Mouse (Mus musculus) CH12.LX (cell line): ENCODE results near the gene Slc25a12. TPM values are rescaled to one million over a fixed set of nuclear protein-coding genes. Genes with fewer than 3 reads are reported as not detected.

ENCODE experiments used
- DNase-seq: peaks from one replicate; pipeline ENCODE4 v3.0.0-alpha.2; 2013; ENCODE audit errors: extremely low read depth
- H3K27ac ChIP-seq: 2 replicates; pipeline ENCODE4 v1.5.1; 2012; ENCODE audit warnings: low read depth, mild to moderate bottlenecking, control low read depth, moderate library complexity; ENCODE audit not compliant: insufficient read depth
- H3K27me3 ChIP-seq: replicated peaks from 2 replicates; pipeline ENCODE3; 2012; ENCODE audit warnings: inconsistent platforms
- H3K36me3 ChIP-seq, 2 experiments: replicated peaks in 1 of 2; 2 replicates each; pipeline versions ENCODE3 to v1.6.1; 2012; ENCODE audit warnings: inconsistent platforms in 1 of 2, low read length in 1 of 2, mild to moderate bottlenecking in 1 of 2, mixed read lengths in 1 of 2, moderate library complexity in 1 of 2; ENCODE audit not compliant: control insufficient read depth in 1 of 2, insufficient read depth in 1 of 2
- H3K4me1 ChIP-seq, 2 experiments: 2 replicates each; pipeline ENCODE4 v1.6.1; 2012; ENCODE audit warnings: inconsistent platforms in 1 of 2, moderate library complexity in 1 of 2; ENCODE audit not compliant: insufficient read depth in 2 of 2, control insufficient read depth in 1 of 2
- H3K4me2 ChIP-seq: 2 replicates; pipeline ENCODE4 v1.6.1; 2012; ENCODE audit warnings: low read depth, mild to moderate bottlenecking, control low read depth; ENCODE audit not compliant: poor library complexity, insufficient read depth, severe bottlenecking
- H3K4me3 ChIP-seq, 3 experiments: fragments of 150-350 bp in 1 of 3; sonication (generic) in 1 of 3; replicated peaks in 1 of 3; 2 replicates each; pipeline versions ENCODE3 to v1.5.1; 2011 to 2012; ENCODE audit warnings: low read depth in 2 of 3, low read length in 2 of 3, mild to moderate bottlenecking in 2 of 3, moderate library complexity in 2 of 3, control low read depth in 1 of 3, improper control_type of control experiment in 1 of 3, inconsistent platforms in 1 of 3, mixed read lengths in 1 of 3; ENCODE audit not compliant: poor library complexity in 1 of 3
- H3K79me2 ChIP-seq: replicated peaks from 2 replicates; pipeline ENCODE4 v1.6.1; 2012; ENCODE audit warnings: mild to moderate bottlenecking, moderate library complexity; ENCODE audit not compliant: control insufficient read depth, poor library complexity, insufficient read depth, severe bottlenecking; ENCODE audit errors: extremely low read depth
- H3K9ac ChIP-seq: 2 replicates; pipeline ENCODE4 v1.6.1; 2012; ENCODE audit warnings: low read depth, mild to moderate bottlenecking, control low read depth, moderate library complexity; ENCODE audit not compliant: insufficient read depth
- H3K9me3 ChIP-seq: replicated peaks from 2 replicates; pipeline ENCODE3; 2012; ENCODE audit warnings: low read length, inconsistent platforms, mixed read lengths
- CHD1 ChIP-seq: IDR thresholded peaks from 2 replicates; pipeline ENCODE4 v1.6.1; 2012; ENCODE audit warnings: low read depth, low read length, improper control_type of control experiment, inconsistent platforms
- E2F4 ChIP-seq: IDR thresholded peaks from 2 replicates; pipeline ENCODE4 v1.6.1; 2011; ENCODE audit warnings: low read depth, low read length, improper control_type of control experiment; ENCODE audit not compliant: insufficient replicate concordance
- EP300 ChIP-seq: IDR thresholded peaks from 2 replicates; pipeline ENCODE4 v1.6.1; 2011; ENCODE audit warnings: low read length, improper control_type of control experiment
- ETS1 ChIP-seq: conservative IDR thresholded peaks from 2 replicates; pipeline ENCODE4 v1.6.1; 2012; ENCODE audit warnings: low read depth, mild to moderate bottlenecking, inconsistent platforms, low read length, improper control_type of control experiment, moderate library complexity
- HCFC1 ChIP-seq: IDR thresholded peaks from 2 replicates; pipeline ENCODE4 v1.6.1; 2012; ENCODE audit warnings: low read depth, mild to moderate bottlenecking, inconsistent platforms, low read length, improper control_type of control experiment
- IRF4 ChIP-seq: IDR thresholded peaks from 2 replicates; pipeline ENCODE4 v1.6.1; 2014; ENCODE audit warnings: low read depth, mild to moderate bottlenecking, inconsistent platforms, low read length, improper control_type of control experiment
- JUN ChIP-seq: IDR thresholded peaks from 2 replicates; pipeline ENCODE4 v1.6.1; 2011; ENCODE audit warnings: low read depth, mild to moderate bottlenecking, low read length, improper control_type of control experiment, moderate library complexity; ENCODE audit not compliant: insufficient read depth
- KAT2A ChIP-seq: IDR thresholded peaks from 2 replicates; pipeline ENCODE4 v1.6.1; 2012; ENCODE audit warnings: low read length, improper control_type of control experiment, inconsistent platforms; ENCODE audit not compliant: insufficient replicate concordance
- MAX ChIP-seq: IDR thresholded peaks from 2 replicates; pipeline ENCODE4 v1.6.1; 2011; ENCODE audit warnings: low read length, improper control_type of control experiment
- MAZ ChIP-seq: IDR thresholded peaks from 2 replicates; pipeline ENCODE4 v1.6.1; 2012; ENCODE audit warnings: low read depth, mild to moderate bottlenecking, inconsistent platforms, low read length, improper control_type of control experiment, moderate library complexity
- MYC ChIP-seq: IDR thresholded peaks from 2 replicates; pipeline ENCODE4 v1.6.1; 2011; ENCODE audit warnings: low read depth, mild to moderate bottlenecking, improper control_type of control experiment, low read length
- NRF1 ChIP-seq: IDR thresholded peaks from 2 replicates; pipeline ENCODE4 v1.6.1; 2014; ENCODE audit warnings: low read depth, mild to moderate bottlenecking, inconsistent platforms, low read length, improper control_type of control experiment, moderate library complexity
- TBP ChIP-seq: conservative IDR thresholded peaks from 2 replicates; pipeline ENCODE4 v1.6.1; 2011; ENCODE audit warnings: low read depth, low read length, improper control_type of control experiment
- USF1 ChIP-seq: IDR thresholded peaks from 2 replicates; pipeline ENCODE4 v1.6.1; 2014; ENCODE audit warnings: low read depth, mild to moderate bottlenecking, inconsistent platforms, low read length, improper control_type of control experiment
- USF2 ChIP-seq: conservative IDR thresholded peaks from 2 replicates; pipeline ENCODE4 v1.6.1; 2011; ENCODE audit warnings: low read depth, low read length, improper control_type of control experiment
- ZC3H11A ChIP-seq: IDR thresholded peaks from 2 replicates; pipeline ENCODE4 v1.6.1; 2012; ENCODE audit warnings: low read depth, mild to moderate bottlenecking, inconsistent platforms, low read length, improper control_type of control experiment
- ZMIZ1 ChIP-seq: IDR thresholded peaks from 2 replicates; pipeline ENCODE4 v1.6.1; 2012; ENCODE audit warnings: low read depth, mild to moderate bottlenecking, inconsistent platforms, low read length, improper control_type of control experiment
- dilution Hi-C: fragments of 300-500 bp; cut with MboI; formaldehyde crosslinking; loops from 2 replicates; pipeline ENCODE4 v1.14.3; 2020; ENCODE audit warnings: low sequenced_read_pairs; ENCODE audit not compliant: extremely low pct_unique_long_range_greater_than_20kb, extremely low pct_ligation_motif_present
- in situ Hi-C: fragments of 300-500 bp; cut with MboI; formaldehyde crosslinking; loops from 3 replicates; pipeline ENCODE4 v1.14.3; 2019; ENCODE audit warnings: low sequenced_read_pairs, low pct_ligation_motif_present, low pct_unique_long_range_greater_than_20kb, mixed read lengths
- polyA plus RNA-seq: library from polyadenylated mRNA; unstranded; fragments of >175 nt; gene quantifications from 2 replicates; pipeline ENCODE4 v1.2.1, GENCODE M21; 2012; ENCODE audit warnings: low read depth; ENCODE audit not compliant: insufficient read length
- total RNA-seq, 2 experiments: library from RNA; depleted of rRNA; stranded (reverse); fragments of 300-350 nt in 1 of 2; fragments of >200 nt in 1 of 2; gene quantifications; 2 replicates each; pipeline ENCODE4 v1.2.3; 2012 to 2014

Slc25a12 gene
- total and polyA plus RNA-seq, 3 experiments = 97.1 to 211 (median 123) TPM

DNA sequence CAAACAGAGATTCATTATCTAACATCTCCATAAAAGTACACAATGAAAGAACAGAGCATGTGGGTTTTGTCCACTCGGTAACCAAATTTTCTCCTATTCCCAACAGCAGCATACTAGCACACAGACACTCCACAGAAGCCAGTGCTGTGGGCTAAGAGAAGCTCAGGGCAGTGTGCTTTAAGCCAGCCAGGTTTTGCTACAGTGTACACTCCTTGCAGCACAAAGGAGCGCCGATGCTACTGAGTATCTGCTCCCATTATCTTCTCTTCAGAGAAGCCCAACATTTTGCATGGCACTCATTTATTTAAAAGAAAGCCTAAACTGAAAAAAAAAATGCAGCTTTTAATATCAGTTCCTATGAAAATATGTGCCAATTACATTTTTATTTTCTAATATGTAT, 73.6 kb downstream of the Slc25a12 start:
- H3K79me2 ChIP-seq = peaks cover 5% of the 10 kb centered on the region; the same call in 1 of the 2 replicates
- TF ChIP-seq MAX (no peak), NRF1 (no peak), MAZ (no peak), ZC3H11A (no peak), ETS1 (no peak), ZMIZ1 (no peak), CHD1 (no peak), E2F4 (no peak), KAT2A (no peak), HCFC1 (no peak), JUN (no peak), EP300 (no peak)
- H3K4me3 ChIP-seq = no peak overlapping the region
- in situ Hi-C loops = loop anchor here (25.0 kb wide), 1 partner anchor 243 kb away; the partner anchor contains the start of genes Dlx1 and Dlx2
- no peaks in the 10 kb centered on the region for H3K9me3 ChIP-seq
- 0 out of 2 replicates have a peak overlapping the region, but pooled peaks have one; percentile 16 for H3K27ac ChIP-seq
- no peak overlapping the region for H3K9ac ChIP-seq
- dilution Hi-C loops = no loop called here
- no peak for DNase-seq
- no peaks in the 10 kb centered on the region for H3K27me3 ChIP-seq
- peaks cover 7 to 59% of the 10 kb centered on the region in 2 experiments for H3K4me1 ChIP-seq
- peaks cover 32 to 77% of the 10 kb centered on the region in 2 experiments for H3K36me3 ChIP-seq
- no peak overlapping the region for H3K4me2 ChIP-seq

DNA sequence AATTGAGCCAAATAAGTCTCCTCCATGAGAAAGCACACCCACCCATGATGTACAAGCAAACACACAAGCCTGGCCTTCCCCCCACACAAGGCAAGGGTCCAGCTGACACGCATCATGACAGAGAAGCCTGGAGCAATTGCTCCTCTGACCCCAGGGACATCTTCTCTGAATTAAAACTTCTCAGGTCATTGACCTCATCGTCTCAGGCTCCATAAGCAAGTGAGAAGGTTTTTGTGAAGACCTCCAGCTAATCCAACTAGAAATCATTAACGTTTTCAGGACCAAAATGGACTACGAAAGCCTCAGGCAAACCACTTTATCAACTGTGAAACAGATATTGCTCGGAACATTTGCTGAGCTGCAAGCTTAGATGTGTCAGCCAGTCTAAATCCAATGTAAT, 76.0 kb downstream of the Slc25a12 start:
- no peaks in the 10 kb centered on the region for H3K27me3 ChIP-seq
- H3K4me1 ChIP-seq = peaks cover 7 to 61% of the 10 kb centered on the region in 2 experiments
- peaks cover 33 to 79% of the 10 kb centered on the region in 2 experiments for H3K36me3 ChIP-seq
- H3K79me2 ChIP-seq = peaks cover 5% of the 10 kb centered on the region; the same call in 1 of the 2 replicates
- dilution Hi-C loops (no loop called here), in situ Hi-C loops (loop anchor here (25.0 kb wide), 1 partner anchor 246 kb away; the partner anchor contains the start of genes Dlx1 and Dlx2)
- TF ChIP-seq MYC (no peak), TBP (no peak), IRF4 (no peak), USF1 (no peak), USF2 (no peak)
- no peak overlapping the region for H3K9ac ChIP-seq
- no peak overlapping the region for H3K27ac ChIP-seq
- H3K4me2 ChIP-seq = no peak overlapping the region
- no peaks in the 10 kb centered on the region for H3K9me3 ChIP-seq
- no peak overlapping the region for H3K4me3 ChIP-seq
- no peak for DNase-seq
